Mouse (Mus musculus) T-cell, adult 2 months (primary cell): ENCODE data around the gene Abcc4.

ENCODE experiments used
- DNase-seq: peaks from one replicate; pipeline ENCODE4 v3.0.0; 2022; ENCODE audit warnings: low spot score

Gene Abcc4

DNA sequence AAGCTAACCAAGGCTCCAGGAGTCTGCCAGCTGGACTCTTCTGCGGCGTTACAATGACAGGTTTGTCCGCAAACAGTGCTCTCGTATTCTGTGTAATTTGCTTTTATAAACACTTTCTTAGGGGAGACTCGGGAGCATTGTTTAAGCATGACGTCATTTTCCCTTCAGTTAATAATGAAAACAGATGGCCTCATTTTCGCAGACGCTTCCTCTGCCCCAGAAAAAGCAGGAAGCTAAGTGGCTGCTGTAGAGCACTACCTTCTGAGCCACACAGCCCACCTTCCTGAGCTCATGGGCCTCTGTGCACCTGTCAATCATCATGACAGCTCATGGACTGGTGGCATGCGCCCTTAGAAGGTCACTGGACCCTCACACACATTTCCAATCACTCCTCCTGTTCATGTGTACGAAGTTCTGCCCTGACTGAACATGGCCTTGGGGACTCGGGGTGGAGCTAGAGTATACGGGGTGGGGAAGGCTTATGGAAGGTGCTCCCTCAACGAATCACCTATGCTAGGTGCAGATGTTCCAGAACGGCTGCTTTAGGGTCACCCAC, 199.3 kb downstream of the Abcc4 start:
- DNase-seq, result no peak

DNA sequence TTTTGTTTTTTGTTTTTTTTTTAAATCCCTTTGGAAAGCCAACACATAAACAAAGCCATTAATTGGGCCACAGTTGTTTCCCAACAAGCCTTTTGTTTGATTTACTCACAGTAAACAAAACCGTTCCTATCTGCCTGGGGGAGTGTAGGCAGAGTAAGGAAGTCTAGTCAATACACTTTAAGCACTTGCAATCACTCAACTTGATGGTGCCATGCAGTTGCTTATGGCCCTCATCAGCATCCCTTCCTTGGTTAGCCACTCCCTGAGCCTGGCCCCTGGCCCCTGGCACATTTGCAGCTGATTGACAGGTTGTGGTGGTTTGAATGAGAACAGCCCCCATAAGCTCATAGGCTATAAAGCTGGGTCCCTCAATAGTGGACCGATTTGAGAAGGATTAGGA, 209.3 kb downstream of the Abcc4 start:
- DNase-seq, result no peak

DNA sequence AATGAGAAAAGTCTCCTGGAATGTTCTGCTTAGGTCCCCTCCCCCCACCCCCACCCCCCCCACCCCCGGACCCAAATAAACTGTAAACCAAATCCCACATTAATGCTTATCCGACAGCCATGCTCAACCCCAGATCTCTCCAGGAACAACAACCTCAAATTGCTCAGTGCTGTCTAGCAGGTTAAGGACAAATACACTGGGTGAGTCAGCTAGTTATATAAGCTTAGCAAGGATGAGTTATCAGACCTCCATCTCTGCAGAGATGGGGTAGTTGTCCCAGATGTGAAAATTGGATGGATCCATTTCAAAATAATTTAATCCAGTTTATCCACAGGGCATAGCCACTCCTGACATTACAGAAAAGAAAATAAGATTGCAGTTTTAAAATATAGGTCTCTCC, 210.6 kb downstream of the Abcc4 start:
- DNase-seq, result no peak

DNA sequence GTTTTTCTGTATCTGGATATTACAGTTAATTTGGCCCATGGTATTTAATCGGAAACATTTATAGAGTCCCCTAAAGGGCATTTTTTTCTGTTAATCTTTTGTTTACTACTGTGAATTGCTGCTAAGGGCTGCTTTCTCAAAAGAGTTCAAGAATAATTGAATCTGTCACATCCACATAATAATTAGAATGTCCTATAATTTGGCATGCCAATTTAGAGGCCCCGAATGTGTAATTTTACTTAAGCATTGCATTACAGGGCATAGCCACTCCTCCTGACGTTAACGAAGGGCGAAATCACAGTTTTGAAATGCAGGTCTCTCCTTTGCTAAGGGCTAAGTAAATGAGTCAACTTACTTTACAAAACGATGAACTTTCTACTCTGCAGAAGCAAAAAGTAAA, 214.3 kb downstream of the Abcc4 start:
- DNase-seq, result no peak

DNA sequence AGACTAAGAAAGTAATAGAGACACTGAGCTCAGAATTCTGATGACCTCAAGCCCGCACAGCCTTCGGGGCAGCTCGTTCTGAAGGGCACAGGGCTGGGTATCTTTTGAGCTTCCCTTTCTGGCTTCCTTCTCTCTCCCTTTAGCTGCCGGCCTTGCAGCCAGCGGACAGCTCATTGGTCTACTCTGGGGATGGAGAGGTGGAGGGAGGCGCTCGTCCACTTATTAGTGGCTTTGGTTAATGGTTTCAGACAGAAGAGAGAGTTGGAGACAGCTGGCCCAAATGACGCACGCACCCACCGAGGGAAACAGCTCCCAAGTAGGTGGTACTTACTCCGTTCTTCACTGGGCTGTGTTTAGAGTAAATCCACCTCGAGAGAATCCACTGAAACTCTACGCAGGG, 214.7 kb downstream of the Abcc4 start:
- DNase-seq, result no peak

DNA sequence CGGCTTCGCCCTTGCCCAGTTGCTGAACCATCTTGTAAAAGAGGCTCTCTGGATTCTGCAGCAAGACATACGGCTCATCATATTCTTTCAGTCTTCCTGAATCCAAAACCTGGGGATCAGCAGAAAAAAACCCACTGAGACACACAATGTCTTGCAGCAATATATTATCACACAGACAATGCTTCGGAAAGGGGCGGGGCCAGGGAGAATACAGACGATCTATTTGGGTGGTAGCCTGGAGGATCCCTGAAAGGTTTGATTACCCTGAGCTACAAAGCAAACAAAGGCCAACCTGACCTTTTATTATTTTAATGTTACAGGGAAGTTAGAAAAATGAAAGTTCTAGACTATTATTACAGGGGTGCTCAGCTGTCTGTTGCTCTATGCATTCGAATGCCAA, 215.5 kb downstream of the Abcc4 start:
- DNase-seq, result no peak

DNA sequence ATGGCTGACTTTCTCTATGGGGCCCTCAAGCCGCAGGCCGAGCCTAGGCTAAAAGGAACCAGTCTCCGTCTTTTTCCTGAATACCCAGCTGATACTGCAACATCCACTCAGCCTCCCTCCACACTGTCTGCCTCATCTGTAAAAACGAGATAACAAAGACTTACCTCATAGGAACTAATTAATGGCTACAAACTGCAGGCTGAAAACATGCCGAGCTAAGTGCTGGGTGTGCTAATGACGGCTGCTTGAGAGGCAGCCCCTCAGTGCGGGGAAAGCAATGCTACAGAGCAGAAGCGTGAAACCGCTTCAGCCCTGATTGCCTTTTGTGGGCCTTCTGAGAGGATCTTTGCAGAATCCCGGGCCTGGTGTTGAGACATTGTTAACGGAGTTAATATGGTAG, 219.7 kb downstream of the Abcc4 start:
- no peak for DNase-seq

DNA sequence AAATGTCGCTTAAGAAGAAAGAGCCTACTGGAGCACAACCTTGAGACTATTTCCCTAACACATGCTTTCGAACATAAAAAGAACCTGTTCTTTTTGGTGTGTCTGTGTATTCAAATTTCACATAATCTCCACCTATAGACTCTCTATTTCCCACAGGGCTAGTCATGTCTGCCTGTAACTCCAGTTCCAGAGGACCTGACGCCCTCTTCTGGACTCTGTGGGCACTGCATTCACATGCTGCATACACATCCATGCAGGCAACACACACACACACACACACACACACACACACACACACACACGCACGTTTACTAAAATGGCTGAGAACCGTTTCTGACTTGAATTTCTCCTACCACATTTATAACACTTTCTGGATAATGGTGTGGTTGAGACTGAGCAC, 220.4 kb downstream of the Abcc4 start:
- no peak for DNase-seq

DNA sequence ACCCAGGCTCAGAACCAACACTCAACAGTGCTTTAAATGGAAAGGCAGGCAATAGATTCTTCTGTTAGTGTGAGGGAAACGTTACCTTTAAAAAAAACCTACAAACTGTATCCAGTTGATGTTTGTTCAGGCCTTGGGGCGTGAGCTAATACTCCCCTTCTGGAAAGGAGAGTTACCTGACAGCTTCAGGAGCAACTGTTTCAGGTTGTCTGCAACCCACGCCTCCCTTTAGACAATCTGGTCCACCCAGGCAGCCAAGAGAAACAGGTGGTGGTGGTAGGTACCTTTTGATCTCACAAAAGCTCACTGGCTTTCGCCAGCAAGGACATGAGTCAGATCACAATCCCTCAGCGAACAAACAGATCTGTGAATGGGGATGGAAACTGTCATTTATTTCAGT, 223.7 kb downstream of the Abcc4 start:
- DNase-seq, result no peak

DNA sequence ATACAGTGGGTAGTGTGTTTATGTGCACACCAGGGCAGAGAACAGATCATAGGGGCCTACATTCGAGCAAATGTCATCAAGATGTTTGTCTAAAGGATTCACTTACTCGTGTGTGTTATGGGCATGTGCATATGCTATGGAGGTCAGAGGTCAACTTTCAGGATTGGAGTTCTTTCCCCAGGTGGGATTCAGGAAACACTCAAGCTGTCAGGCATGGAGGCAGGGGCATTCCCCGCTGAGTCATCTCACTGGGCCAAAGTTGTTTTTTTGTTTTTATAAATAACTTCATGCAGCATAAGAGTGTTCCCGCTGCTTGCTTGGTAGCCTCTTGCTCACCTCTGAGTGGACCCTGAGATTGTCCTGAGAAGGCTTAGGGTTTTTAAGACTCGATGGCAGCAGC, 224.2 kb downstream of the Abcc4 start:
- DNase-seq, result no peak

DNA sequence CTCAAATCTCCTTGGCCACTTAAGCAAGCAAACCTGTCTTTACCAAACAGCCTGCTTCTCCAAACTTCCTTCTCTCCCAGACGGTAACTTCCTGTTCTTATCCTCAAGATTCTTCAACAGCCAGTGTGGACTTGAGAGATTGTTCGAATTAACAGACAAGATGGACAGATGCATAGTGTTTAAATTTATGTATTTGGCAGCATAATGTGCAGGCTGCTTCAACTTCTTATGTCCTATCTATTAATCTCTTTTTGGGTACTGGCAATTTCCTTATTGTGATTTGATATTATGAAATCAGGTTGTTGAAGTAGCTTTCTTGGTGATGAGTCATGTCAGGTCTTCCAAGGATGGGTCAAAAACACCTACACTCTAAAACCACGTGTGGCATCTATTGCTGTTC, 229.7 kb downstream of the Abcc4 start:
- no peak for DNase-seq

DNA sequence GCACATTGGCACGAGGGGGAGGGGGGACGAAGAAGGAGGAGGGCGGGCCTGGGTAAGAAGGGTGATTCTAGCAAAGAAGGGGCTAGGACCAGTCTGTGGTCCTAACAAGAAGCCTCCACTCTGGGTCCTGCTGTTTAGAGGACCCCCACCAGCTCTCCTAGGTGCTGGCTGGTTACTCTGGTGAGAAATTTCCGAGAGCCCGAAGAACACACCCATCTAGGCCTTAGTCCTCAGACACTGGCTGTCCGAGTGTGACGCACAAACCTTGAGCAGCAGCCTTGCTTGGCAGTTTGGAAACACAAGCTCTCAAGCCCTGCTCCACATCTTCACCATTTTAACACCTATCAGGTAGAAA, 230.9 kb downstream of the Abcc4 start:
- DNase-seq, result no peak

DNA sequence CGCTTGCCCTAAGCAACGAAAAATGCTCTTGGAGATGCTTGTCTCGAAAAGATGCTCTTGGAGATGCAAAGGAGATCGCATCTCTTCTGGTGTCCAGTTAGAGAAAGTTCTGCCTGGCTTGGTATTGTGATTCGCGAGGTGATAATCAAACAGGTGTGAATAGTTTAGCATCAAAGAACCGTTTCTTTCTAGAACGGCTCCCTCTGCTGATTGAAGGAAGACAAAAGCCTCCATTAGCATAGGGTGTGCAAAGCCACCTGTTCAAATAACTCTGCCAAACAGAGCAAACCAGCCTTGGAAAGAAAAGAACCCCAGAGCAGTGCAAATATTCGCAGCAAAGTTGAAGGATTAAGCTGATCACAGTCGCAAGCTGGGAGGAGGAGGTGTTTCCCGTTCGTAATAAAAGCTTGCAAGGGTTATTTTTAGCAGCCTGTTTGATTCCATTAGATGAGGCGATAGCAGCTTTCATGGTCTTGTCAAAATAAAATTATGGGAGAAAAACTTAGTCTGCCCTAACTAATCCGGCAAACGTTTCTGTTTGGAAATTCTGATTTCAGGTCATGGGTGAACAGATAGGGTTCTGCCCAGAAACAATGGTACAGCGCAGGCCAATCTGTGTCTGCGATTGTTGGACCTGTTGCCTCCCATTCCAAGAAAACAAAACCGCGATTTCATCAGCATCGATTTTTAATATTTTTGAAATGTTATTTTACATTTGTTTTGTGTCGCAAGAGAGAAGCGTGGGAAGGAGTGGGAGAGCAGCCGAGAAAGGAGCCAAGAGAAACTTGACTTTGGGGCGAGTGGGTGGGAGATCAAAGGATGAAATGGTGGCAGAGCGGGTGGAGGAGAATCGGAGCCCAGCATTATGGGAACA, 231.6 kb downstream of the Abcc4 start:
- DNase-seq, result no peak

DNA sequence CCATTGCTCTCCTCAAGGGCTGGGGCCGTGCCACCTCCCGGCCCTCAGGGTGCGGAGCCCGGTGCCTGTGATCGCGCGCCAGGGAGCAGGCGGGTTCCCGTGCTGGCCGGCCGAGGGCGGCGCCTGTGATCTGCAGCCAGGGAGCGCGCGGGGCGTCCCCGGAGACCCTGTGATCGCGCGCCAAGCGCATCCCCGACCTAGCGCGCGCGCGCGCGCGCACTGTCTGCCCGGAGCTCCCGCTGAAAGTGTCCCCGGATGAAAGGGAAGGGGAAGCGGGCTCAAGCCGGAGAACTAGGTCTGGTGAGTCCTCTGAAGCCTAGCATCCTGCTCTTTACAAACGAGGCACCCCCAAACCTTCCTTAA, 232.2 kb downstream of the Abcc4 start:
- no peak for DNase-seq

DNA sequence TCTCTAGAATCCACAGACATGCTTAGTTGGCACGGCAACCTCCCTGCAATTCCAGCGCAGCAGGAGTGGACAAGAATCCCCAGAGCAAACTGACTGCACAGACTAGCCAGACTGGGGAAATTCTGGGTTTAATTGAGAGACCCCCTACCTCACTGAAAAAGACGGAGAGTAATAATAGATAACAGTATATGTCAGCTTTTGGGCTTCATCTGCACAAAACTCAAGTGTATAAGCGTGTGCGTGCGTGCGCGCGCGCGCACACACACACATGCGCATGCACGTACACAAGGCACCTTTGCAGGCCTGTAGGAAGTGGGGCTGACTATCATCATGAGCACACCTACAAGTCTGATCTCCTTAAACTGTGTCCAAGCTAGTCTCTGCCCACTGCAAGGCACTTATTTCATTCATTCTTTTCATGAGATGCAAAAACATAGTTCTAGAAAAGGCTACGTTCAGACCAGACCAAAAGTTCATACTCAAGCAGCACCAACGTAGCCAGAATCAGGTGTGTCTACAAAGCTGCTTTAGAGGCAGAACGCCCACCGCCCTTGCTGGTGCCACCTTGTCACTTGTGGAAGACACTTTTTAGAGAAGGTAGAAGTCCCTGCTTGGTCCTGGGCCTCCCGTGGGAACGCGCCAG, 232.7 kb downstream of the Abcc4 start:
- no peak for DNase-seq

DNA sequence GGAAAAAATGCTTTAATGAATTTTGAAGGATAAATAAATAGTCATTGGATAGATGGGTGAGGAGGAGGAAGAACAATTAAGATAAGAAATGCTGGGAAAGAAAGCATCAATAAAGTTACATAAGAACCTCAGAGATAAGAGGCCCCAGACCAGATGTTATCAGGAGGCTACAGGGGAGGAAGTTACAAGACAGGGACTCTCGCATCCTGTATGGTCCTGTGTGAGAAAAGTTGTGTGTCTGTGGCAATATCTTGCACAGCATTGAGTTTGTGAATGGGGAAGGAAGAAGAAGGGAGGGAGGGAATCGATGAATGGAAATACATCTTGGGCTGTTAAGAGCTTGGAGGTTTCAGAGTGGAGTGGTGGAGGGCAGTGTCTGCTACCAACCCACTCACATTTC, 240.7 kb downstream of the Abcc4 start:
- DNase-seq, result no peak

DNA sequence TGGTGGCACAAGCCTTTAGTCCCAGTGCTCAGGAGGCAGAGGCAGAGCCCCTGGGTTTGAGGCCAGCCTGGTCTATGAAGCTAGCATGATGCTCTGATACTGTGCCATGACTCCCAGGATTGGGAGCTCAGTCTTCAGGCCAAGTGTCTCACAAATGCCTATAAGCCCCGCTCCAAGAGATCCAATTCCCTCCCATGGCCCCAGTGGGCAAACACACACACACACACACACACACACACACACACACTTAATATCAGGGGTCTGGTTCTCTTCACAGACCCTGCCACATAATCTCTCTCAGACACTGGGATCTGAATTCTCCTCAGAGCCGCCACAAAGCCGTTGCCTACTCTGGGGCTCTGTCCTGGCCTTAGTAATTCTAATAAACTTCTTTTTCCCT, 241.6 kb downstream of the Abcc4 start:
- DNase-seq, result no peak

DNA sequence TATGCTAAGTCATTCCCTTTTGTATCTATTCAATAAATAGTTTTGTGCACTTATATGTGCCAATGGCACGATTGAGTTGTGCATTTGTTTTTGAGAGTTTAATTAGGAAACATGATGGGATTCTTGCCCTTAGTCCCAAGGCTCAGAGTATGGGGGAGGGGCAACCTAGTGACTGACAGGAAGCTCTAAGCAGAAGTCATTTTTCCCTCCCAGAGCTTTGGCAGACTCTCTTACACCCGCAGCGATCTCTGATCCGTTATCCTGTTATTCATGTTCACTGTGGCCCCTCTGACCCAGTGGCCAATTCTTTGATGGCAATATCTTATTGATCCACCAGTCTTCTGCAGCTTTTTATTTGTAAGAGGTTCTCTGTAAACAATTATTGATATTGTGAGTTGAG, 253.4 kb downstream of the Abcc4 start:
- DNase-seq, result no peak

DNA sequence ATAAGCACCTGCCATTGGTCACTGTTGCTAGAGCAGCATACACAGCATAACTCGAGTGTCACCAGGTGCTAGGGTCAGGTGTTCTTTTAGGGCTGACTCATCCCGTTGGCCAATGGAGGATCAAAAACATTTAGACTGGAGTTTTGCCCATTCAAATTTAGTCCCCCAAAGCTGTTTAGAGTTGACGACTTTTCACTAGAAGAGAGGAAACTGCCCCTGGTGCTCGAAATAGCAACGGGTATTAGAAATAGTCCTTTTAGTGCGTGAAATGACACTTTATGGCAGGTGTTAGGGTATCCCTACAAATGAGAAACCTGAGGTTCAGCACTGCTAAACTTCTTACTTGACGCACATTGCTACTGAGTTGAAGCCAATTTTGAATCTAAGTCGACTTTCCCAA, 265.9 kb downstream of the Abcc4 start:
- DNase-seq, result no peak

DNA sequence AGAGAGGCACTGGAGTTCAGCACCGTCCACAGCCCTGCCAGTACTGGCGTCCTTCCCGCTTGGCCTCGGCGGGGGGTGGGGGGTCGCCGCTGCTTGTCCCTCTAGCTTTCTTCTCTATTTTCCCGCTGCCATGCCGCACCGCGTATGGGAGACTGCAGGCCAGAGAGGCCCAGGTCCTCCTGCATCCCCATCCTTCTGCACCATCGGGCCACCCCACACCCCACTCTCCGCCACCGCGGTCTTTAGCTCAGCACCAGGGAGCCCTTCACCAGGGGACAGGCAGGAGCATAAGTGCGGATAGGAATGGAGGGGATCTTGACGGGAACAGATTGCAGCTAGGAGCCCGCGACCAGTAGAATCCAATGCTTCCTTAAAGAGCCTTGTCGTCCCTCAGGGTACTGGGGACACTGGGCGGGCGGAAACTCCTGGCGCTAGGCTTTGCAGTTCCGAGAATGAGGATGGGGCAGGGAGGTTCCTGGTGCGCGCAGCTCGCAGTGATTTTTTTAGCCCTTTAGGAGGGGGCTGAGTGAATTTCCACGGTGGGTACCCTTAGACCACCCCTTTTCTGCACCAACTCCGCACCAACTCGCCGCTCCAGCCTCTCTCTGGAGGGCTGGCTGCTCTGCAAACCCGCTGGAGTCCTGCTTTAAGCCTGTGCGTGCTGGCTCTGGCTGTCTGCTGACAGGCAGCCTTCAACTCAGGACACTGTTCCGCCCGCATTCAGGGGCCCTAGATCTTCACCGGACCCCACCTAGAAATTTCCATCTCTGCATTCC, 268.7 kb downstream of the Abcc4 start:
- DNase-seq, result no peak

DNA sequence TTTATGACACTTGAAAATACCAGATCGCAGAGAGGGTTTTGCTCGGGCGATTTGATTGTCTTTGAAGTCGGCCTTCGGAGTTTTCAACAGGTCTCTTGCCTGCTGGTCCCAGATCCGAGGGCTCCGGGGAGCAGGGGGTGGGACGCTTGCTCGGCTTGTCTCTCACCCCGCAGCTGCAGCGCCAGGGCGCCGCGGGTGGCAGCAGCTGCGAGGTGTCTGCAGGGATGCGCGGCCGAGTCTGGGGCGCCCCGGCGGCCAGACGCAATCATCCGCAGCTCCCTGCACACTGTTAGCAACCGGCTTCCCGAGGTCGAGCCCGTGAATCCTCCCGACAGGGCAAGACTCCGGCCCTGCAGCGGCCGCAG, 269.2 kb downstream of the Abcc4 start:
- no peak for DNase-seq

DNA sequence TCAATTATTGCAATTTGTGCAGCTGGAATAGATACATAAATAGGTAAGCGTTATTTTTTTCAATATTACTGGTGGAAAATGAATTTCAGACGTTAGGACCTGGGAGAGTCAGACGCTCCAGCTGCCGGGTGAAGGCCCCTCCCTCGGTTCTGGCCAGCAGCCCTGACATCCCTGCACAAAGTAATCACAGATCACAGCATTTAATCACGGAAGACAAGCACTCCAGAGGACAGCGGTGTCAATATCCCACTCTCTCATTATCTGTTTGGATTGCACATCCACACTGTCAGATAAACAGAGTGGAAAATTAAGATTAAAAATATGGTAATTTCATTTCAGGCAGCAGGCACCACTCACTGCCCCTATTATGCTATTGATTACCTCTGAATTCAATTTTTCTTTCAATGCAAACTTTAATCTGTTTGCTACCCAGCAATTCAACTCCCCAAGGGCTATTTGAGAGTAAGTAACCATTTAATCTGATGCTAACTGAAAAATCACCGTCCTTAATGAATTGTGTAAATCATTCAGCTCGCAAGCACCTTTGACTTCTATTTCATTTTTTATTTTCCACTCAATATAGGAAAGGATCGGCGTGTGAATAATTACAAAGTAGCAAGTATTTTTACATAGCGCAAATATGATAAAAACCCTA, 270.2 kb downstream of the Abcc4 start:
- DNase-seq, result no peak

DNA sequence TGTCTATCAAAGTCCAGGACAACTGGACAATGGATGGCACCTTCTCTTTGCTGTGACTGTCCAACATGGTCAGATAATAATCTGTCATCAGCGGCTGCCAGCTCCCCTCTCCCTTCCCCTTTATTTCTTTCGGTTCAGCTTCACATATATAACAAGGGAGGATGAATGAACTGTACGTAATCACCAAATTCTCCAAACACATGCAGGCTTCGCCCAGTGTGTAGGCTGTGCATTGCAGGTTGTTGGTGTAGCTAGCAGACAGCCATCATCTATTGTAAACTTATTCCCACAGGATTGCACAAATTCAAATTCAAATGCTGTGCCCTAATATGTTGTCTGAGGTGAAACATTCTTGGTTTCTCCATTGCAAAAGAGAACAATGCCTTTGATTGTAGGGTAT, 271.2 kb downstream of the Abcc4 start:
- no peak for DNase-seq
